ENCODE assay signal across 33 mouse cellular contexts in the genomic region with DNA sequence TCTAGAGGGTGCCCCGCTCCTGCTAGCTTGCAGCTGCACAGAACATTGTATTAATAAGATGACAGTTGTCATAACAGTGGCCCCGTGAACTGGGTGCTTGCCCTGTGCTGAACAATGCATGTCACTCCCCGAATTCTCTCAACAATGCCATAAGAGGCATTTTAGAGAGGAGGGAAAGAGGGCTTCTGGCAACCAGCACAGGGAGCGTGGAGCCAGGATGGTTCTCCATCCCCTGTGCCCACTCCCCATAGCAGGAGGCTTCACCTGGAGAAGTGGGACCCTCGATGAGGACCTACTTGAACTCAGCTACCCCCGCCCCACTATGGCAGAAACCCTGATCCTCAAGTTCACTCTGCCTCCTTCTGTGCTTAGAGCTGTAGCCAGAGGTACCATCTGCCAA.
"Had no signal": no experiment of that assay in that cellular context is flagged by ENCODE, and none has a peak within 500 bp of the region (broad histone marks: within the 10 kb centered on the region; RNA-seq: fewer than 3 reads in every experiment).

No protein-coding gene starts in this region.

- ATAC-seq: hindbrain, embryonic 16.5 days; hindbrain, postnatal 0 days; inflammation-experienced regulatory T-cells, adult 6 months; intestine, embryonic 15.5 days; intestine, embryonic 16.5 days; intestine, postnatal 0 days had no signal

- H3K27me3 ChIP-seq: hindbrain, embryonic 12.5 days; hindbrain, embryonic 13.5 days; hindbrain, embryonic 15.5 days; intestine, embryonic 15.5 days had no signal

- H3K27ac ChIP-seq: heart, embryonic 10.5 days; heart, embryonic 13.5 days; heart, embryonic 15.5 days; hindbrain, embryonic 12.5 days; hindbrain, embryonic 13.5 days; hindbrain, embryonic 14.5 days; hindbrain, embryonic 15.5 days; hindbrain, postnatal 0 days; intestine, embryonic 15.5 days; kidney, embryonic 15.5 days; layer of hippocampus, adult 2 months had no signal

- H3K9me3 ChIP-seq: heart, embryonic 10.5 days; heart, embryonic 13.5 days; heart, embryonic 15.5 days; hindbrain, embryonic 10.5 days; hindbrain, embryonic 12.5 days; hindbrain, embryonic 13.5 days; hindbrain, embryonic 15.5 days; intestine, embryonic 15.5 days; kidney, embryonic 15.5 days had no signal

- DNase-seq: heart, postnatal 10 days; heart, postnatal 14 days; heart, postnatal 36 days; heart, postnatal 4 days; kidney, adult 11 months; kidney, adult 18-20 months; kidney, adult 2 months; kidney, adult 8-10 months; kidney, adult 9 months; kidney, postnatal 10 days; kidney, postnatal 14 days; kidney, postnatal 25 days; kidney, postnatal 36 days; kidney, postnatal 4 days; layer of hippocampus, adult 9-11 months; layer of hippocampus, postnatal 36 days had no signal

- H3K9ac ChIP-seq: heart, embryonic 13.5 days; heart, embryonic 15.5 days; hindbrain, embryonic 12.5 days; hindbrain, embryonic 13.5 days; hindbrain, embryonic 14.5 days; hindbrain, embryonic 15.5 days; intestine, embryonic 15.5 days; kidney, embryonic 15.5 days had no signal

- H3K4me3 ChIP-seq: heart, embryonic 10.5 days; heart, embryonic 13.5 days; heart, embryonic 15.5 days; hindbrain, embryonic 10.5 days; hindbrain, embryonic 12.5 days; hindbrain, embryonic 13.5 days; hindbrain, embryonic 15.5 days; intestine, embryonic 15.5 days; kidney, embryonic 15.5 days; layer of hippocampus, adult 2 months had no signal

- H3K4me2 ChIP-seq: heart, embryonic 11.5 days; heart, embryonic 13.5 days; heart, embryonic 15.5 days; hindbrain, embryonic 12.5 days; hindbrain, embryonic 13.5 days; hindbrain, embryonic 14.5 days; hindbrain, embryonic 15.5 days; intestine, embryonic 15.5 days; kidney, embryonic 15.5 days had no signal

- H3K36me3 ChIP-seq: heart, embryonic 10.5 days; heart, embryonic 13.5 days; heart, embryonic 15.5 days; hindbrain, embryonic 10.5 days; hindbrain, embryonic 12.5 days; hindbrain, embryonic 13.5 days; hindbrain, embryonic 15.5 days; intestine, embryonic 15.5 days; kidney, embryonic 15.5 days had no signal
